Mouse (Mus musculus): ENCODE results near the gene E330034G19Rik.

E330034G19Rik gene

GRCm38 (mm10) chr14:24358295-24358951, 65.4 kb downstream of the E330034G19Rik start:
- peak; percentile 21 for DNase-seq

Measured in kidney, adult 11 months (tissue).